Mouse (Mus musculus) hindbrain, postnatal 0 days (tissue): Measurements from ENCODE around the gene March10. TPM values are rescaled to one million over a fixed set of nuclear protein-coding genes. Genes with fewer than 3 reads are reported as not detected.

ENCODE experiments used
- ATAC-seq: fragments of 200-750 bp; cut with Nextera tagmentation; 2 replicates; pipeline ENCODE4 v1.8.0; 2017; ENCODE audit warnings: mild to moderate bottlenecking, moderate TSS enrichment, moderate library complexity
- DNase-seq: peaks from one replicate; pipeline ENCODE4 v3.0.0-alpha.2; 2015; ENCODE audit warnings: low spot score
- H3K27ac ChIP-seq: fragments of 300-500 bp; sonication (generic); 2 replicates; pipeline ENCODE4 v1.5.1; 2014; ENCODE audit warnings: mild to moderate bottlenecking
- H3K27me3 ChIP-seq: fragments of 300-500 bp; sonication (generic); 2 replicates; pipeline ENCODE4 v1.6.1; 2014; ENCODE audit warnings: low read length, mixed read lengths; ENCODE audit not compliant: insufficient read depth
- H3K36me3 ChIP-seq: fragments of 300-500 bp; sonication (generic); 2 replicates; pipeline ENCODE4 v1.6.1; 2014; ENCODE audit warnings: low read length, mixed read lengths; ENCODE audit not compliant: insufficient read depth
- H3K4me1 ChIP-seq: fragments of 300-500 bp; sonication (generic); 2 replicates; pipeline ENCODE4 v1.6.1; 2014; ENCODE audit warnings: antibody characterized with exemption, low read length, mixed read lengths; ENCODE audit not compliant: insufficient read depth
- H3K4me2 ChIP-seq: fragments of 300-500 bp; sonication (generic); 2 replicates; pipeline ENCODE4 v1.6.1; 2014; ENCODE audit warnings: low read depth, mild to moderate bottlenecking, low read length, moderate library complexity, mixed read lengths
- H3K4me3 ChIP-seq: fragments of 300-500 bp; sonication (generic); 2 replicates; pipeline ENCODE4 v1.5.1; 2014; ENCODE audit warnings: low read length
- H3K9ac ChIP-seq: fragments of 300-500 bp; sonication (generic); replicated peaks from 2 replicates; pipeline ENCODE4 v1.6.1; 2014; ENCODE audit warnings: mild to moderate bottlenecking, low read length, moderate library complexity, mixed read lengths
- H3K9me3 ChIP-seq: fragments of 300-500 bp; sonication (generic); 2 replicates; pipeline ENCODE4 v1.6.1; 2016; ENCODE audit warnings: low read length, mixed read lengths
- CTCF ChIP-seq: IDR thresholded peaks from 2 replicates; pipeline ENCODE4 v1.5.1; 2016; ENCODE audit warnings: antibody characterized with exemption, control low read depth, low read depth
- WGBS: fragments of 180-500 bp; shearing (Covaris S2); extraction: QIAGEN DNeasy Blood & Tissue Kit; methylation state at CpG from one replicate; pipeline ENCODE4 v1.1.7; 2014; 5-methylcytosine and 5-hydroxymethylcytosine counted together
- polyA plus RNA-seq: library from polyadenylated mRNA; unstranded; fragments of >200 nt; fragmentation: Nextera tagmentation; extraction: Ambion mirVana; gene quantifications from 2 replicates; pipeline ENCODE4 v1.2.1, GENCODE M21; 2015
- total RNA-seq: library from RNA; depleted of rRNA; stranded (reverse); fragments of >200 nt; gene quantifications from 2 replicates; pipeline ENCODE4 v1.2.3, GENCODE M21; 2014

Gene March10
- total and polyA plus RNA-seq, 2 experiments from 2014 or later: 0.52 to 0.58 TPM

GRCm38 (mm10) chr11:105474352-105474736 is 17.8 kb upstream of the March10 start:
- ATAC-seq (no peak), DNase-seq (no peak)
- Histone ChIP-seq H3K36me3 (no peaks in the 10 kb centered on the region), H3K27ac (no peak overlapping the region), H3K4me1 (peaks cover 5% of the 10 kb centered on the region; the same call in 1 of the 2 replicates), H3K4me3 (no peak overlapping the region), H3K27me3 (no peaks in the 10 kb centered on the region), H3K4me2 (no peak overlapping the region), H3K9ac (no peak overlapping the region), H3K9me3 (no peaks in the 10 kb centered on the region)
- TF ChIP-seq CTCF: no peak
- WGBS: 40% methylated on average over 6 of the region's 6 CpGs

GRCm38 (mm10) chr11:105473716-105474351 is 17.3 kb upstream of the March10 start:
- ATAC-seq (no peak), DNase-seq (no peak)
- H3K4me2 ChIP-seq: no peak overlapping the region
- H3K27ac ChIP-seq: no peak overlapping the region
- no peak overlapping the region for H3K9ac ChIP-seq
- H3K9me3 ChIP-seq: no peaks in the 10 kb centered on the region
- WGBS: 33% methylated on average over 5 of the region's 5 CpGs
- TF ChIP-seq CTCF: no peak
- H3K4me1 ChIP-seq: peaks cover 10% of the 10 kb centered on the region
- no peaks in the 10 kb centered on the region for H3K27me3 ChIP-seq
- H3K36me3 ChIP-seq: no peaks in the 10 kb centered on the region
- no peak overlapping the region for H3K4me3 ChIP-seq

- H3K4me2 ChIP-seq: no peak overlapping the region
- H3K27me3 ChIP-seq: no peaks in the 10 kb centered on the region
- H3K27ac ChIP-seq: no peak overlapping the region
- no peak overlapping the region for H3K9ac ChIP-seq
- ATAC-seq (no peak), DNase-seq (no peak)
- TF ChIP-seq CTCF: no peak
- peaks cover 11% of the 10 kb centered on the region for H3K4me1 ChIP-seq
- no peaks in the 10 kb centered on the region for H3K36me3 ChIP-seq
- no peaks in the 10 kb centered on the region for H3K9me3 ChIP-seq
- 74% methylated on average over 4 of the region's 4 CpGs for WGBS
- no peak overlapping the region for H3K4me3 ChIP-seq
These were observed 16.1 kb upstream of the March10 start for GRCm38 (mm10) chr11:105472610-105473009.

GRCm38 (mm10) chr11:105470896-105471295 is 14.4 kb upstream of the March10 start:
- Histone ChIP-seq H3K9me3 (no peaks in the 10 kb centered on the region), H3K4me1 (peaks cover 11% of the 10 kb centered on the region), H3K27me3 (no peaks in the 10 kb centered on the region), H3K9ac (no peak overlapping the region), H3K4me2 (no peak overlapping the region), H3K4me3 (no peak overlapping the region), H3K27ac (no peak overlapping the region), H3K36me3 (no peaks in the 10 kb centered on the region)
- no peak for ATAC-seq
- WGBS: 88% methylated on average over 4 of the region's 4 CpGs
- TF ChIP-seq CTCF: no peak
- DNase-seq: no peak

- Histone ChIP-seq H3K27me3 (no peaks in the 10 kb centered on the region), H3K36me3 (no peaks in the 10 kb centered on the region), H3K4me3 (no peak overlapping the region), H3K27ac (no peak overlapping the region; the same call in 1 of the 2 replicates), H3K9ac (no peak overlapping the region), H3K9me3 (no peaks in the 10 kb centered on the region), H3K4me1 (peaks cover 11% of the 10 kb centered on the region), H3K4me2 (no peak overlapping the region)
- no peak for TF ChIP-seq CTCF
- DNase-seq (no peak), ATAC-seq (no peak)
- 60% methylated on average over 4 of the region's 4 CpGs for WGBS
These were observed 13.0 kb upstream of the March10 start for GRCm38 (mm10) chr11:105469561-105469960.

- no peaks in the 10 kb centered on the region for H3K27me3 ChIP-seq
- no peaks in the 10 kb centered on the region for H3K36me3 ChIP-seq
- no peaks in the 10 kb centered on the region for H3K9me3 ChIP-seq
- DNase-seq: peak; percentile 32
- peak; percentile 28 for TF ChIP-seq CTCF
- peak; percentile 55 for ATAC-seq
- no peak overlapping the region for H3K4me2 ChIP-seq
- H3K27ac ChIP-seq: no peak overlapping the region
- no peak overlapping the region for H3K9ac ChIP-seq
- H3K4me3 ChIP-seq: no peak overlapping the region
- H3K4me1 ChIP-seq: peaks cover 11% of the 10 kb centered on the region
- 49% methylated on average over 8 of the region's 8 CpGs for WGBS
These were observed 12.6 kb upstream of the March10 start for GRCm38 (mm10) chr11:105469091-105469507.

GRCm38 (mm10) chr11:105468436-105468835 is 11.9 kb upstream of the March10 start:
- H3K36me3 ChIP-seq: no peaks in the 10 kb centered on the region
- TF ChIP-seq CTCF: no peak
- no peak overlapping the region for H3K4me3 ChIP-seq
- peaks cover 5% of the 10 kb centered on the region for H3K4me1 ChIP-seq
- no peak overlapping the region for H3K27ac ChIP-seq
- DNase-seq (no peak), ATAC-seq (peak; percentile 27; the same call in 1 of the 2 replicates)
- H3K4me2 ChIP-seq: no peak overlapping the region
- no peaks in the 10 kb centered on the region for H3K9me3 ChIP-seq
- WGBS: 65% methylated on average over 5 of the region's 5 CpGs
- H3K27me3 ChIP-seq: no peaks in the 10 kb centered on the region
- H3K9ac ChIP-seq: no peak overlapping the region
